Mouse (Mus musculus) kidney, postnatal 10 days (tissue): ENCODE data around the gene Cab39l.

Source experiments
- DNase-seq: peaks from one replicate; pipeline ENCODE4 v3.0.0; 2021; ENCODE audit warnings: mixed read lengths

The Cab39l gene

GRCm38 (mm10) chr14:59633988-59634387 is 193.2 kb downstream of the Cab39l start:
- DNase-seq = no peak
